Mouse (Mus musculus) testis, adult 2 months (tissue): Measurements from ENCODE around the gene Cdk5rap3.

Source experiments
- CTCF ChIP-seq: fragments of 200-500 bp; IDR thresholded peaks from 2 replicates; pipeline ENCODE4 v1.5.1; 2012; ENCODE audit warnings: low read depth, mild to moderate bottlenecking, inconsistent platforms, low read length, moderate library complexity; ENCODE audit not compliant: control insufficient read depth, insufficient read depth, insufficient replicate concordance
- POLR2A ChIP-seq: fragments of 200-500 bp; IDR thresholded peaks from 2 replicates; pipeline ENCODE4 v1.6.1; 2012; ENCODE audit warnings: low read depth, mild to moderate bottlenecking, inconsistent platforms, low read length, moderate library complexity; ENCODE audit not compliant: control insufficient read depth

DNA sequence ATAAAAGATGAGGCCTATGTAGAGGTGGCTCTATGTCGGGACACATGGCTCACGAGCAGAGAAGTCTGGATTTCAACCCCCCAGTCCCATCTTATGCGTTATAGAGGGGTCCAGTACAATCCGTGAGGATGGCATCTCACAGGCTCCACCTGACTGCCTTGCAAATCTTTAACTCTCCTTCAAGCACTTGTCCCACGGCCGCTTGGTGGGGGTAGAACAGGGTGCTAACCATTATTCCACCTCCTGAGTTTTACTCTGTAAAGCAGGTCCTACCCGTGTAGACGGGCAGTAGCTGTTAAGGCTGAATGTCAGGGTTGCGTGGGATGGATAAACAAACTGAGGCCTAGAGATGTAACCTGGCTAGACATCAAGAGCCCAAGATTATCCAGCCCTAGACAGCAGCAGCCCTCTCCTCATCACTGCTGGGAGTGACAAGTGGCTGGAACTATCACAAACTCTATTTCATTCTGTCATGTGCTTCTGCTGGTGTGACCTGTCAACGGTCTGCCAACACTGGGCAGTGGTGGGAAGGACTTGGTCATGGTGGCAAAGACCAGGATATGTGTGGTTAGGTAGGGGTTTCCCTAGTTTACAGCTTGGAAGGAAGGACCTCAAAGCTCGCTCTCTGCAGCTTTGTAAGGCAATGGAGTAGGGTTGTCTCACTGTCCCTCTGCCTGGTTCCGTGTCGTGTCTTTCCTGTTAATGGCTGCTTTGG is 17.4 kb upstream of the Cdk5rap3 start:
- TF ChIP-seq POLR2A (no peak), CTCF (no peak)
